Mouse (Mus musculus) T-helper 2 cell (primary cell): Measurements from ENCODE around the gene Vmn1r18.
"Not testable (repeated sequence)": the region's sequence is repeated elsewhere in the genome, so short reads cannot be mapped to it uniquely, and the experiment has no call there.

Experiments used
- in situ Hi-C: fragments of 300-600 bp; cut with MboI, MseI; formaldehyde crosslinking; loops from one replicate; pipeline ENCODE4 v1.15.1; 2025; ENCODE audit warnings: high pct_unique_total_duplicates

Gene Vmn1r18

DNA sequence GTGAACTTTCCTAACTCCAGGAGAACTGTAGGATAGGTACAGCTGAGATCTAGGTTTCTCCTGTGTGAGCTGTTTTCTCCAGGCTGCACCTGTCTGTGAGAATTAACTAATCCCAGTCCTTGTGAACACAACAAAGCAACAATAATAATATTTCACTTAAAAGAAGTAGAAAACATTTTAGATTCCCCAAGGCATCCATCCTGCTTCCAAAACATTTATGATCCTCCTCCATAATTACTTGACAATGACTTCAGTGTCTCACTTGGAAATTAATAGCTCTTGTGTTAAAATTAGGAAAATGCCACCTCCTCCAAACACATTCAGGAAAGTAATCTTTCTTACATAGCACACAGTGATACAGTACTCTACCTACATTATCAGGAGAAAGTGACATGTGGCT, at the start of gene Vmn1r18:
Vmn1r18 (minus strand) TSS at position 101 of the 400 bp plus-strand sequence.
- in situ Hi-C loops = no loop called here

GRCm38 (mm10) chr6:57431196-57431595, 35.6 kb upstream of the Vmn1r18 start:
- in situ Hi-C loops = loop anchor here (10.0 kb wide), 1 partner anchor 784 kb away; the partner anchor contains the start of gene Vmn1r27

DNA sequence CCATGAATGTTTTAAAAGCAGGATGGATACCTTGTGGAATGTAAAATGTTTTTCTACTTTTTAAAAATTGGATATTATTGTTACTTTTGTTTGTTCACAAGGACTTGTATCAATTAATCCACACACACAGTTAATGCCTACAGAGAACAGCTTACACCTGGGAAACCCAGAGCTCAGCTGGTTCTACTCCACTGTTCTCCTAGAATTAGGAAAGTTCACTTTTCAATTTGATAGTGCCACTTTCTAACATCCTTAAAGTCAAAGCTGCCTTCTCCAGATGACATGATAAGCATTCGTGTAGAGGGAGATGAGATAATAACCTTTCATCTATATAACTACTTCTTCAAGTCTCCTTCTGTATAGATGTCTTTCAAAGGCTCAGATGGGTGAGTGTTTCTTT, 33.0 kb upstream of the Vmn1r18 start, which contains the start of gene Vmn1r20:
Vmn1r20 (plus strand) TSS at position 301 of the 400 bp plus-strand sequence.
- in situ Hi-C loops = no loop called here

DNA sequence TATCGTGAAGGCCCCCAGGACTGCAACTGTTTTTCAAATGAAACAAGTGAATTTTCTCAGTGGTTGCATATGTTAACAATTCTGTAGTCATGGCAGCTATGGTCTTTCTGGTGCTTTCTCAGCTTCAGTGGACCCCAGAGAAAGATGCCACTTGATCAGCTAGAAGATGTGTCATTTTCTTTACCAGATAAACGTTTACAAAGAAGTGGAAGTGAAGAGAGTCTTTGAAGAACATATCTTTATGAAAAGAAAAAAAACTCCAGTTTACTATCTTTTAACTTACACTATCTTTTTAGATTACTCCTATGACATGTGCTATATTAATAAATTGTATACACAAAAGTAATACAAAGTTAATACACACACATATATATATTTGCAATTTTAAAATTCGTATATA, 7.9 kb upstream of the Vmn1r18 start, which contains the start of gene Vmn1r19:
Vmn1r19 (plus strand) TSS at position 301 of the 400 bp plus-strand sequence.
- in situ Hi-C loops = not testable (repeated sequence)

GRCm38 (mm10) chr6:57367496-57367895, 28.1 kb downstream of the Vmn1r18 start:
- in situ Hi-C loops = no loop called here

DNA sequence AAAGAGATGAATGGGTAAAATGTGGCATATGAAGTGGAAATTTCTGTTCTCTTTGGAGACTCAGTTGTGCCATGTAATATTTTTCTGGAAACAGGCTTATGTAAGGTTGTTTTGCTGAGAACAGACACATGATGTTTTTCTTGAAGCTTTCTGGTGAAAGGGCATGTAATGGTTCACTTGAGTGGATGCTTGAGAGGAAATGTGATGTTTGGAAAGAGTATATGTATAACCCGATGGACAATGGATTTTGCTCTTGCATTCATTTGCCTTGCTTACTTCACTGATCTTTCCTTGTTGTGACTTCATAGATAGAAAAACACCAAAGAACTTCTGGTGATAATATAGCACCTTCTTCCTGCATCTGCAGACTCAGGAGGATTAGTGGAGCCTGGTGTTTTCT, 29.7 kb downstream of the Vmn1r18 start:
- in situ Hi-C loops = not testable (repeated sequence)

GRCm38 (mm10) chr6:57363627-57364026, 32.0 kb downstream of the Vmn1r18 start, which contains the start of gene Vmn1r17:
TSS of gene Vmn1r17 (minus strand) at chr6:57363727.
- in situ Hi-C loops = no loop called here

DNA sequence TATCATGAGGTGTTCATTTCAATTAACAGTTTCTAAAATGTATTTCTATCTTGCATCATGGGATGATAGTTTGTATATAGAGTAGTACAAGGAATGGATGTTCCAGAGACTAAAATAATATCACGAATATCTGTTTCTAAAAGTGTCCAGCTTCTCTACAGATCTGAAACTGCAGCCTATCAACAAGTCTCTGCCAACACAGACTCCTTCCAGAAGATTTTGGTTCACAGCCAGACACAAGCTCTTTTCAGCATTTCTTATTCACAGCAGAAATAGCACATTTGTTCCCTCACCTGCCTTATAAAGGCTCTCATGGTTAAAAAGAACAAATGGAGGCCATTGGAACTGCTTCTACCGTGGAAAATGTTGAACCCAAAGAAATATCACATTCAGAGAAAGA, 38.7 kb downstream of the Vmn1r18 start:
- in situ Hi-C loops = no loop called here

DNA sequence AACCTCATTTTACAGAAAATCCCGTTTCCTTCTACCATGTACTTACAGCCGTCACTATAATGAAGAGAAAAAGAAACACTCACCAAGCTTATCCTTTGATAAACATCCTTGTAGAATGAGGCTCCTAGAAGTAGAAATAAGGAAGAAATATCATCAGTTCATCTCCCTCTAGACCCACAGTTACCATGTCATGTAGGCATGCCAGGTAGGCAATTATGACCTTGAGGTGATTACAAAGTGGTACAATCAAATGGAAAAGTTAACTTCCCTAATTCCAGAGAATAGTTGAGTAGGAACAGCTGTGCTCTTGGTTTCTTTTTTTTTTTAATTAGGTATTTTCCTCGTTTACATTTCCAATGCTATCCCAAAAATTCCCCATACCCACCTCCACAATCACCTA, 66.2 kb downstream of the Vmn1r18 start, which contains the start of gene Vmn1r16:
Vmn1r16 (minus strand) TSS at position 101 of the 400 bp plus-strand sequence.
- in situ Hi-C loops = no loop called here
